Mouse (Mus musculus) effector memory CD4-positive, alpha-beta T cell, adult 7 months (primary cell): ENCODE results near the gene Ypel5. TPM values are rescaled to one million over a fixed set of nuclear protein-coding genes. Genes with fewer than 3 reads are reported as not detected.

Experiments
- polyA plus RNA-seq: library from polyadenylated mRNA; unstranded; fragments of 100-300 nt; shearing (Covaris generic); gene quantifications from one replicate; pipeline ENCODE4 v1.2.1, GENCODE M21; 2017

The Ypel5 gene
- polyA plus RNA-seq: 103 TPM

GRCm38 (mm10) chr17:72836158-72837115 lies at the start of gene Ypel5:
Ypel5 (plus strand) TSS chr17:72836453.

Other genes with a start within 250 kb of the Ypel5 start
- 0.12 TPM for gene Alk, start 231.8 kb upstream of the Ypel5 start, polyA plus RNA-seq
- 16.1 TPM for gene Lbh, start 81.9 kb downstream of the Ypel5 start, polyA plus RNA-seq